Mouse (Mus musculus) adrenal gland, postnatal 10 days (tissue): ENCODE measurements around the gene Gstp2. TPM values are rescaled to one million over a fixed set of nuclear protein-coding genes. Genes with fewer than 3 reads are reported as not detected.

Experiments
- total RNA-seq, 2 experiments: library from RNA; stranded (reverse); gene quantifications; 2 replicates each; pipeline ENCODE4 v1.2.3; 2021

Gene Gstp2
- total RNA-seq, 2 experiments from 2014 or later, result 34.9 to 50.2 TPM

Other genes with a start within 250 kb of the Gstp2 start
- 10 to 100 TPM; 46.6 to 53.1 TPM for gene Chka, start 194.2 kb downstream of the Gstp2 start, total RNA-seq
- 10 to 100 TPM; 40.7 to 52.9 TPM for gene Tcirg1, start 138.9 kb downstream of the Gstp2 start, total RNA-seq
- gene Ndufs8, start 133.2 kb downstream of the Gstp2 start, total RNA-seq, result 100 to 1,000 TPM; 409 to 436 TPM
- gene Aldh3b1, start 116.2 kb downstream of the Gstp2 start, total RNA-seq, result 10 to 100 TPM; 50.9 to 71.0 TPM
- gene Unc93b1, start 110.8 kb downstream of the Gstp2 start, total RNA-seq, result 10 to 100 TPM; 42.5 to 47.5 TPM
- gene Aldh3b3, start 87.4 kb downstream of the Gstp2 start, total RNA-seq, result under 1 TPM; 0.63 to 0.76 TPM
- gene Aldh3b2, start 73.7 kb downstream of the Gstp2 start, total RNA-seq, result 10 to 100 TPM in 1 of 2 experiments, 1 to 10 TPM in 1; 8.9 to 11.2 TPM
- gene Acy3, start 59.5 kb downstream of the Gstp2 start, total RNA-seq, result 10 to 100 TPM; 32.0 to 33.3 TPM
- not detected for gene Tbx10, start 53.3 kb downstream of the Gstp2 start, total RNA-seq
- 10 to 100 TPM; 39.4 to 40.5 TPM for gene Nudt8, start 45.4 kb downstream of the Gstp2 start, total RNA-seq
- 1 to 10 TPM in 1 of 2 experiments, under 1 TPM in 1; 0.72 to 1.9 TPM for gene Gm49405, start 45.4 kb downstream of the Gstp2 start, total RNA-seq
- 1 to 10 TPM; 1.3 to 3.0 TPM for gene Doc2g, start 42.7 kb downstream of the Gstp2 start, total RNA-seq
- 100 to 1,000 TPM; 683 to 759 TPM for gene Ndufv1, start 33.2 kb downstream of the Gstp2 start, total RNA-seq
- 100 to 1,000 TPM; 270 to 316 TPM for gene Gstp1, start 8.0 kb downstream of the Gstp2 start, total RNA-seq
- 10 to 100 TPM; 42.6 to 90.1 TPM for gene Gstp3, start 13.5 kb upstream of the Gstp2 start, total RNA-seq
- under 1 TPM in 1 of 2 experiments, not detected in 1; 0.63 TPM for gene Cabp2, start 35.6 kb upstream of the Gstp2 start, total RNA-seq
- gene Cdk2ap2, start 51.2 kb upstream of the Gstp2 start, total RNA-seq, result 10 to 100 TPM; 56.3 to 64.1 TPM
- gene Pitpnm1, start 54.0 kb upstream of the Gstp2 start, total RNA-seq, result 10 to 100 TPM; 59.7 to 75.1 TPM
- 10 to 100 TPM; 71.5 to 73.4 TPM for gene Aip, start 79.8 kb upstream of the Gstp2 start, total RNA-seq
- not detected for gene Gpr152, start 93.8 kb upstream of the Gstp2 start, total RNA-seq
- 1 to 10 TPM in 1 of 2 experiments, under 1 TPM in 1; 0.69 to 1.9 TPM for gene Cabp4, start 98.0 kb upstream of the Gstp2 start, total RNA-seq
- gene Coro1b, start 102.6 kb upstream of the Gstp2 start, total RNA-seq, result 100 to 1,000 TPM; 185 to 193 TPM
- gene Ptprcap, start 107.6 kb upstream of the Gstp2 start, total RNA-seq, result 10 to 100 TPM; 11.5 to 14.0 TPM
- 10 to 100 TPM; 26.5 to 38.2 TPM for gene Rps6kb2, start 117.3 kb upstream of the Gstp2 start, total RNA-seq
- 1 to 10 TPM; 4.8 to 8.8 TPM for gene Carns1, start 129.5 kb upstream of the Gstp2 start, total RNA-seq
- gene Tbc1d10c, start 145.3 kb upstream of the Gstp2 start, total RNA-seq, result 1 to 10 TPM; 4.2 to 6.6 TPM
- gene Ppp1ca, start 146.0 kb upstream of the Gstp2 start, total RNA-seq, result 100 to 1,000 TPM; 411 to 414 TPM
- 10 to 100 TPM in 1 of 2 experiments, 1 to 10 TPM in 1; 7.4 to 10.8 TPM for gene Rad9a, start 155.6 kb upstream of the Gstp2 start, total RNA-seq
- 1 to 10 TPM; 8.3 to 9.8 TPM for gene Clcf1, start 168.2 kb upstream of the Gstp2 start, total RNA-seq
- gene AC109138.7, start 168.3 kb upstream of the Gstp2 start, total RNA-seq, result not detected
- gene Pold4, start 185.9 kb upstream of the Gstp2 start, total RNA-seq, result 10 to 100 TPM; 34.7 to 35.6 TPM
- 10 to 100 TPM; 16.8 to 21.9 TPM for gene Ssh3, start 223.2 kb upstream of the Gstp2 start, total RNA-seq
- gene Ankrd13d, start 237.1 kb upstream of the Gstp2 start, total RNA-seq, result 1 to 10 TPM; 3.5 to 8.5 TPM